Mouse (Mus musculus): Measurements from ENCODE around the gene Actn1.
"Not testable (repeated sequence)": the region's sequence is repeated elsewhere in the genome, so short reads cannot be mapped to it uniquely, and the experiment has no call there.

Gene Actn1

GRCm38 (mm10) chr12:80260056-80260743 is at the start of gene Actn1:
TSS of gene Actn1 (minus strand) at chr12:80260371.
- peak; percentile 94 for DNase-seq (ENCODE audit: low read depth, low spot score)

GRCm38 (mm10) chr12:80307556-80307955 is 47.4 kb upstream of the Actn1 start:
- no peak for DNase-seq (ENCODE audit: low read depth, low spot score)

- DNase-seq (ENCODE audit: low read depth, low spot score): no peak
Measured at GRCm38 (mm10) chr12:80304518-80304917, 44.3 kb upstream of the Actn1 start.

GRCm38 (mm10) chr12:80300833-80301456 is 40.8 kb upstream of the Actn1 start:
- DNase-seq (ENCODE audit: low read depth, low spot score): no peak

- DNase-seq (ENCODE audit: low read depth, low spot score): no peak
Measured at GRCm38 (mm10) chr12:80298714-80299113, 38.5 kb upstream of the Actn1 start.

- DNase-seq (ENCODE audit: low read depth, low spot score): no peak
Measured at GRCm38 (mm10) chr12:80291895-80292435, 31.8 kb upstream of the Actn1 start.

GRCm38 (mm10) chr12:80290964-80291363 is 30.8 kb upstream of the Actn1 start:
- no peak for DNase-seq (ENCODE audit: low read depth, low spot score)

GRCm38 (mm10) chr12:80290483-80290882 is 30.3 kb upstream of the Actn1 start:
- DNase-seq (ENCODE audit: low read depth, low spot score): no peak

- no peak for DNase-seq (ENCODE audit: low read depth, low spot score)
Measured at GRCm38 (mm10) chr12:80289722-80290121, 29.6 kb upstream of the Actn1 start.

- DNase-seq (ENCODE audit: low read depth, low spot score): no peak
Measured at GRCm38 (mm10) chr12:80285890-80286289, 25.7 kb upstream of the Actn1 start.

- not testable (repeated sequence) for DNase-seq (ENCODE audit: low read depth, low spot score)
Measured at GRCm38 (mm10) chr12:80284251-80284650, 24.1 kb upstream of the Actn1 start.

- no peak for DNase-seq (ENCODE audit: low read depth, low spot score)
Measured at GRCm38 (mm10) chr12:80278866-80279265, 18.7 kb upstream of the Actn1 start.

- no peak for DNase-seq (ENCODE audit: low read depth, low spot score)
Measured at GRCm38 (mm10) chr12:80277428-80277827, 17.3 kb upstream of the Actn1 start.

GRCm38 (mm10) chr12:80275187-80275820 is 15.1 kb upstream of the Actn1 start:
- DNase-seq (ENCODE audit: low read depth, low spot score): no peak

GRCm38 (mm10) chr12:80273020-80273686 is 13.0 kb upstream of the Actn1 start:
- peak; percentile 77 for DNase-seq (ENCODE audit: low read depth, low spot score)

- DNase-seq (ENCODE audit: low read depth, low spot score): no peak
Measured at GRCm38 (mm10) chr12:80271806-80272205, 11.6 kb upstream of the Actn1 start.

- DNase-seq (ENCODE audit: low read depth, low spot score): peak; percentile 49
Measured at GRCm38 (mm10) chr12:80270924-80271323, 10.8 kb upstream of the Actn1 start.

GRCm38 (mm10) chr12:80269303-80269702 is 9.1 kb upstream of the Actn1 start:
- DNase-seq (ENCODE audit: low read depth, low spot score): no peak

- DNase-seq (ENCODE audit: low read depth, low spot score): no peak
Measured at GRCm38 (mm10) chr12:80267962-80268361, 7.8 kb upstream of the Actn1 start.

- not testable (repeated sequence) for DNase-seq (ENCODE audit: low read depth, low spot score)
Measured at GRCm38 (mm10) chr12:80264388-80264787, 4.2 kb upstream of the Actn1 start.

- no peak for DNase-seq (ENCODE audit: low read depth, low spot score)
Measured at GRCm38 (mm10) chr12:80260744-80261695, 849 bp upstream of the Actn1 start.

Measured in mesoderm, embryonic 11.5 days (tissue).